Comparison of ENCODE assay signal across 31 mouse cellular contexts in genomic region chr17:80915666-80916065, GRCm38 (mm10). TPM values are rescaled to one million over a fixed set of nuclear protein-coding genes. Genes with fewer than 3 reads are reported as not detected.
"Had no signal": no experiment of that assay in that cellular context is flagged by ENCODE, and none has a peak within 500 bp of the region (broad histone marks: within the 10 kb centered on the region; RNA-seq: fewer than 3 reads in every experiment).

No protein-coding gene starts in this region.

- H3K4me2 ChIP-seq: heart, embryonic 11.5 days; heart, embryonic 12.5 days; heart, embryonic 13.5 days; heart, embryonic 15.5 days; hindbrain, embryonic 12.5 days; hindbrain, embryonic 13.5 days; hindbrain, embryonic 14.5 days; hindbrain, embryonic 15.5 days; intestine, embryonic 15.5 days; kidney, embryonic 15.5 days had no signal

- DNase-seq: heart, postnatal 10 days; heart, postnatal 14 days; heart, postnatal 36 days; heart, postnatal 4 days; kidney, adult 11 months; kidney, adult 18-20 months; kidney, postnatal 10 days; kidney, postnatal 14 days; kidney, postnatal 4 days; layer of hippocampus, adult 9-11 months; layer of hippocampus, postnatal 36 days had no signal

- H3K27me3 ChIP-seq: heart, embryonic 12.5 days; heart, embryonic 13.5 days; heart, embryonic 15.5 days; hindbrain, embryonic 12.5 days; hindbrain, embryonic 13.5 days; hindbrain, embryonic 15.5 days; intestine, embryonic 15.5 days; kidney, embryonic 15.5 days had no signal

- H3K9me3 ChIP-seq: heart, embryonic 10.5 days; heart, embryonic 12.5 days; heart, embryonic 15.5 days; hindbrain, embryonic 10.5 days; hindbrain, embryonic 12.5 days; hindbrain, embryonic 13.5 days; hindbrain, embryonic 15.5 days; intestine, embryonic 15.5 days; kidney, embryonic 15.5 days had no signal

- H3K9ac ChIP-seq: heart, embryonic 12.5 days; heart, embryonic 13.5 days; heart, embryonic 15.5 days; hindbrain, embryonic 12.5 days; hindbrain, embryonic 13.5 days; hindbrain, embryonic 14.5 days; hindbrain, embryonic 15.5 days; intestine, embryonic 15.5 days; kidney, embryonic 15.5 days had no signal

- H3K36me3 ChIP-seq: heart, embryonic 10.5 days; heart, embryonic 12.5 days; heart, embryonic 13.5 days; heart, embryonic 15.5 days; hindbrain, embryonic 10.5 days; hindbrain, embryonic 12.5 days; hindbrain, embryonic 13.5 days; hindbrain, embryonic 15.5 days; intestine, embryonic 15.5 days; kidney, embryonic 15.5 days had no signal

- H3K27ac ChIP-seq: heart, embryonic 10.5 days; heart, embryonic 13.5 days; heart, embryonic 15.5 days; hindbrain, embryonic 10.5 days; hindbrain, embryonic 12.5 days; hindbrain, embryonic 13.5 days; hindbrain, embryonic 14.5 days; hindbrain, embryonic 15.5 days; hindbrain, postnatal 0 days; intestine, embryonic 15.5 days; kidney, embryonic 15.5 days; kidney, postnatal 0 days; layer of hippocampus, adult 2 months; left cerebral cortex, adult 2 months had no signal

- H3K4me1 ChIP-seq: hindbrain, embryonic 10.5 days; hindbrain, embryonic 12.5 days; hindbrain, embryonic 13.5 days; hindbrain, embryonic 15.5 days; intestine, embryonic 15.5 days; kidney, embryonic 15.5 days had no signal

- ATAC-seq: hindbrain, embryonic 16.5 days; hindbrain, postnatal 0 days; inflammation-experienced regulatory T-cells, adult 6 months; intestine, embryonic 15.5 days; intestine, embryonic 16.5 days; intestine, postnatal 0 days had no signal

- H3K4me3 ChIP-seq: heart, embryonic 10.5 days; heart, embryonic 12.5 days; heart, embryonic 13.5 days; heart, embryonic 15.5 days; hindbrain, embryonic 10.5 days; hindbrain, embryonic 12.5 days; hindbrain, embryonic 13.5 days; hindbrain, embryonic 15.5 days; intestine, embryonic 15.5 days; kidney, embryonic 15.5 days; layer of hippocampus, adult 2 months; left cerebral cortex, adult 2 months had no signal

RNA-seq across cellular contexts. Expression of gene Tmem178, which starts 28.8 kb away (rescaled TPM):
- polyA plus RNA-seq: inflammation-experienced regulatory T-cells, adult 6 months had no signal
